Mouse (Mus musculus) MEL (cell line): ENCODE results near the gene Slc4a11. TPM values are rescaled to one million over a fixed set of nuclear protein-coding genes. Genes with fewer than 3 reads are reported as not detected.

Experiments
- DNase-seq: peaks from one replicate; pipeline ENCODE4 v3.0.0; 2011; ENCODE audit warnings: low read depth, low spot score
- H3K27ac ChIP-seq: 2 replicates; pipeline ENCODE4 v1.5.1; 2012; ENCODE audit warnings: low read depth, mild to moderate bottlenecking, control low read depth, low read length, moderate library complexity; ENCODE audit not compliant: control insufficient read depth
- H3K27me3 ChIP-seq, 2 experiments: fragments of 150-350 bp in 1 of 2; sonication (generic) in 1 of 2; 2 replicates each; pipeline ENCODE4 v1.6.1; 2012; ENCODE audit warnings: low read length in 2 of 2, mild to moderate bottlenecking in 2 of 2, improper control_type of control experiment in 1 of 2, moderate library complexity in 1 of 2; ENCODE audit not compliant: insufficient read depth in 2 of 2, control insufficient read depth in 1 of 2
- H3K36me3 ChIP-seq, 2 experiments: 2 replicates each; pipeline ENCODE4 v1.6.1; 2012 to 2014; ENCODE audit warnings: low read length in 2 of 2, improper control_type of control experiment in 1 of 2, inconsistent platforms in 1 of 2, mild to moderate bottlenecking in 1 of 2; ENCODE audit not compliant: insufficient read depth in 2 of 2, control insufficient read depth in 1 of 2
- H3K4me1 ChIP-seq, 2 experiments: fragments of 150-350 bp in 1 of 2; sonication (generic) in 1 of 2; 2 replicates each; pipeline ENCODE4 v1.6.1; 2012; ENCODE audit warnings: low read length in 2 of 2, improper control_type of control experiment in 1 of 2, mild to moderate bottlenecking in 1 of 2; ENCODE audit not compliant: insufficient read depth in 2 of 2, control insufficient read depth in 1 of 2
- H3K4me3 ChIP-seq, 2 experiments: fragments of 150-350 bp in 1 of 2; sonication (generic) in 1 of 2; 2 replicates each; pipeline ENCODE4 v1.5.1; 2012; ENCODE audit warnings: low read depth in 2 of 2, low read length in 2 of 2, mild to moderate bottlenecking in 2 of 2, moderate library complexity in 2 of 2, control low read depth in 1 of 2, improper control_type of control experiment in 1 of 2; ENCODE audit not compliant: control insufficient read depth in 1 of 2, insufficient read depth in 1 of 2
- H3K79me2 ChIP-seq: 2 replicates; pipeline ENCODE4 v1.6.1; 2012; ENCODE audit warnings: mild to moderate bottlenecking, low read length, moderate library complexity; ENCODE audit not compliant: control insufficient read depth, poor library complexity, insufficient read depth
- H3K9ac ChIP-seq: 2 replicates; pipeline ENCODE4 v1.6.1; 2012; ENCODE audit warnings: low read depth, mild to moderate bottlenecking, control low read depth, low read length, moderate library complexity; ENCODE audit not compliant: control insufficient read depth, poor library complexity, severe bottlenecking
- H3K9me3 ChIP-seq: fragments of 150-350 bp; sonication (generic); replicated peaks from 2 replicates; pipeline ENCODE4 v1.6.1; 2012; ENCODE audit warnings: mild to moderate bottlenecking, low read length, improper control_type of control experiment, moderate library complexity; ENCODE audit not compliant: insufficient read depth
- CHD2 ChIP-seq: IDR thresholded peaks from 2 replicates; pipeline ENCODE4 v1.6.1; 2011; ENCODE audit warnings: low read length, improper control_type of control experiment
- GABPA ChIP-seq: IDR thresholded peaks from 2 replicates; pipeline ENCODE4 v1.6.1; 2012; ENCODE audit warnings: low read depth, mild to moderate bottlenecking, inconsistent platforms, low read length, improper control_type of control experiment, moderate library complexity
- GATA1 ChIP-seq: IDR thresholded peaks from 2 replicates; pipeline ENCODE4 v1.6.1; 2011; ENCODE audit warnings: low read depth, low read length, improper control_type of control experiment
- MAFK ChIP-seq: IDR thresholded peaks from 2 replicates; pipeline ENCODE4 v1.6.1; 2011; ENCODE audit warnings: low read depth, mild to moderate bottlenecking, low read length, improper control_type of control experiment, borderline replicate concordance
- MAX ChIP-seq: IDR thresholded peaks from 2 replicates; pipeline ENCODE4 v1.6.1; 2011; ENCODE audit warnings: low read length, improper control_type of control experiment
- MEF2A ChIP-seq: IDR thresholded peaks from 2 replicates; pipeline ENCODE4 v1.6.1; 2014; ENCODE audit warnings: low read depth, mild to moderate bottlenecking, inconsistent platforms, low read length, improper control_type of control experiment; ENCODE audit not compliant: poor library complexity, insufficient replicate concordance, severe bottlenecking; ENCODE audit errors: extremely low read depth
- MXI1 ChIP-seq: IDR thresholded peaks from 2 replicates; pipeline ENCODE4 v1.6.1; 2011; ENCODE audit warnings: mild to moderate bottlenecking, low read depth, low read length, improper control_type of control experiment
- MYB ChIP-seq: IDR thresholded peaks from 2 replicates; pipeline ENCODE4 v1.6.1; 2011; ENCODE audit warnings: mild to moderate bottlenecking, low read depth, low read length, improper control_type of control experiment
- NRF1 ChIP-seq: IDR thresholded peaks from 2 replicates; pipeline ENCODE4 v1.6.1; 2014; ENCODE audit warnings: low read depth, mild to moderate bottlenecking, inconsistent platforms, low read length, improper control_type of control experiment, moderate library complexity; ENCODE audit not compliant: poor library complexity, insufficient read depth, severe bottlenecking
- POLR2AphosphoS5 ChIP-seq: IDR thresholded peaks from 2 replicates; pipeline ENCODE4 v1.6.1; 2012; ENCODE audit warnings: low read depth, borderline replicate concordance, mild to moderate bottlenecking, inconsistent platforms, low read length, moderate library complexity, mixed read lengths
- SMC3 ChIP-seq: IDR thresholded peaks from 2 replicates; pipeline ENCODE4 v1.6.1; 2011; ENCODE audit warnings: low read depth, low read length, improper control_type of control experiment
- TAL1 ChIP-seq: IDR thresholded peaks from 2 replicates; pipeline ENCODE4 v1.6.1; 2012; ENCODE audit warnings: mild to moderate bottlenecking, inconsistent platforms, low read length, moderate library complexity, mixed read lengths
- UBTF ChIP-seq: IDR thresholded peaks from 2 replicates; pipeline ENCODE4 v1.6.1; 2012; ENCODE audit warnings: low read depth, mild to moderate bottlenecking, inconsistent platforms, low read length, improper control_type of control experiment, moderate library complexity, borderline replicate concordance; ENCODE audit not compliant: insufficient read depth
- USF1 ChIP-seq: IDR thresholded peaks from 2 replicates; pipeline ENCODE4 v1.6.1; 2014; ENCODE audit warnings: low read depth, mild to moderate bottlenecking, inconsistent platforms, low read length, improper control_type of control experiment, moderate library complexity
- ZKSCAN1 ChIP-seq: IDR thresholded peaks from 2 replicates; pipeline ENCODE4 v1.6.1; 2012; ENCODE audit warnings: low read depth, mild to moderate bottlenecking, inconsistent platforms, low read length, improper control_type of control experiment, moderate library complexity
- ZMIZ1 ChIP-seq: IDR thresholded peaks from 2 replicates; pipeline ENCODE4 v1.6.1; 2012; ENCODE audit warnings: low read depth, mild to moderate bottlenecking, inconsistent platforms, low read length, improper control_type of control experiment, moderate library complexity
- polyA plus RNA-seq, 2 experiments: library from polyadenylated mRNA; stranded (reverse) in 1 of 2; unstranded in 1 of 2; fragments of >175 nt in 1 of 2; fragments of >200 nt in 1 of 2; gene quantifications; 2 replicates each; pipeline versions ENCODE4 v1.2.1 to v1.2.4; 2012; ENCODE audit warnings: low replicate concordance in 2 of 2, low read depth in 1 of 2; ENCODE audit not compliant: insufficient read length in 2 of 2, insufficient read depth in 1 of 2, missing spikeins in 1 of 2
- total RNA-seq: library from RNA; depleted of rRNA; stranded (reverse); fragments of 300-350 nt; gene quantifications from 2 replicates; pipeline ENCODE4 v1.2.3, GENCODE M21; 2012

Gene Slc4a11
- total and polyA plus RNA-seq, 3 experiments: 0.31 to 1.6 TPM; not detected in 1

GRCm38 (mm10) chr2:130707057-130707456 is 9.7 kb upstream of the Slc4a11 start:
- DNase-seq: no peak
- H3K27ac ChIP-seq: no peak overlapping the region
- no peaks in the 10 kb centered on the region for H3K27me3 ChIP-seq
- H3K9ac ChIP-seq: no peak overlapping the region
- H3K36me3 ChIP-seq: peaks cover 0 to 4% of the 10 kb centered on the region in 2 experiments; a peak in 2 of 4 replicates
- no peaks in the 10 kb centered on the region for H3K79me2 ChIP-seq
- H3K9me3 ChIP-seq: no peaks in the 10 kb centered on the region
- H3K4me1 ChIP-seq: peaks cover 0 to 7% of the 10 kb centered on the region in 2 experiments; a peak in 1 of 4 replicates
- no peak overlapping the region for H3K4me3 ChIP-seq
- TF ChIP-seq UBTF (no peak), ZMIZ1 (no peak), MEF2A (no peak), SMC3 (no peak), POLR2AphosphoS5 (no peak), MXI1 (no peak), TAL1 (no peak), ZKSCAN1 (no peak), MAFK (no peak), NRF1 (no peak), CHD2 (no peak), MAX (no peak)

GRCm38 (mm10) chr2:130706602-130707001 is 9.3 kb upstream of the Slc4a11 start:
- Histone ChIP-seq H3K79me2 (no peaks in the 10 kb centered on the region), H3K4me1 (peaks cover 0 to 7% of the 10 kb centered on the region in 2 experiments; a peak in 1 of 4 replicates), H3K9me3 (no peaks in the 10 kb centered on the region), H3K36me3 (peaks cover 0 to 4% of the 10 kb centered on the region in 2 experiments; a peak in 2 of 4 replicates), H3K27me3 (no peaks in the 10 kb centered on the region), H3K9ac (no peak overlapping the region), H3K4me3 (no peak overlapping the region), H3K27ac (no peak overlapping the region)
- no peak for TF ChIP-seq UBTF
- TF ChIP-seq MYB: no peak
- TF ChIP-seq GABPA: no peak
- TF ChIP-seq USF1: no peak
- no peak for TF ChIP-seq GATA1
- no peak for DNase-seq
